Mouse (Mus musculus) thymus, postnatal 36 days (tissue): ENCODE data around the gene Cox19.

ENCODE experiments used
- DNase-seq, 2 experiments: peaks; one replicate each; pipeline ENCODE4 v3.0.0; 2022; ENCODE audit warnings: mixed read lengths in 2 of 2

Cox19 gene

DNA sequence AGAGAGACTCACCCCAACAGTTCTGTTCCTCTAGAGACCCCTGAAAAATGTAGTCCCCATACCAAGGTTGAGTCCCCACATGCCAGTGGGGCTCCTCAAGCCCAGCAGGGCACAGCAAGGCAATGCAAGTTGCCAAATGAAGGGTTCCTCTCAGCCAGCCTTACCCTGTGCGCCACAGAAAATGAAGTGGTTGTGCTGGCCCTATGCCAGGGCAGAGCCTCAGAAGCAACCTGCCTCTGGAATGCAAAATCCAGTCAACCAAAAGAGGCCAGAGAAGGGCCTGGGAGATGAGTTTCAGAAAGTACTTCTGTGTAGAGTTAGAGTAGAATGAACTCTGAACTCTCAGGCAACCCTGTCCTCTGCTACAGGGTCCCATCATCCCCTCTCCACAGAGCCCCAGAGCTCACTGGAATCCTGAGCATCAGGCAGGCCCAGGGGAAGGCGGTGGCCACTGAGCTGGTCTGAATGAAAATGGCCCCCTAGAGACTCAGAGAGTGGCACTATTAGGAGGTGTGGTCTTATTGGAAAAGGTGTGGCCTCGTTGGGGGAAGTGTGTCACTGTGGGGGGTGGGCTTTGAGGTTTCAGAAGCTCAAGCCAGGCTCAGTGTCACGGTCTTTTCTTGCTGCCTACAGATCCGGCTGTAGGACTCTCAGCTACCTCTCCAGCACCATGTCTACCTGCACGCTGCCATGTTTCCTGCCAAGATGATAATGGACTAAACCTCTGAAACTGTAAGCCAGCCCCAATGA is 59.2 kb downstream of the Cox19 start:
- DNase-seq: no peak

DNA sequence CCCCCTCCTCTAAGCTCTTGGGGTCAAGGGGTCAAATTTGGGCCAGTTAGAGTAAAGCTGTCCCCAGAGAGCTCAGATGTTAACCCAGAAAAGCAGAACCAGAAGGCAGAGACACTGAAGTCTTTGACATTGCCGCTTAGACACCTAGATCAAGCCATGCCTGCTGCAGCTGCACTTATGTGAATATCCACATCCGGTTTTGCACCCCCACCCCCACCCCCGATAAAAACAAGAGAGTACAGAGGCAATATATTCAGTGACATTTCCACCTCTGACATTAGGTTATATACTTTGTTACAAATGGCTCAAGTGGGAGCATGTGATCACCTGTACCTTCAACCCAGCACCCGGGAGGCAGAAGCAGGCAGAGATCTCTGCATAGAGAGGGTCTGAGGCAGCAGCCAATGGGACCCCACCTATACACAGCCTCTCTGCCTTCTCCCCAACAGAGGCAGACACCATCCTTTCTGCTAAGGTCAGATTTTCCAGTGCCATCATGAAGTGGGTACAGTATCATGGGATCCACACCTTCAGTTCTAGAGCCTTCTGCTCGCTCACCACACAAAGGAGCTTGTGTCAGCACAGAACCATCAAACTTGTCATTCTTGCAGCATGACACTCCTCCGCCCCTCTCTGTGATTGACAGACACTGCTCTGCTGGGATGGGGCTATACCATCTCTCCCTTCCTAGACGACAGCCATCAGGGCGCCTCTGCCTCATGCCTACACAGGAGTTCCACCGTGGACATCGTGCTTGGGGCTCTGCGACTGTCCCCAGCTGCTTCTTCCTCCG is 60.6 kb downstream of the Cox19 start:
- no peak for DNase-seq

DNA sequence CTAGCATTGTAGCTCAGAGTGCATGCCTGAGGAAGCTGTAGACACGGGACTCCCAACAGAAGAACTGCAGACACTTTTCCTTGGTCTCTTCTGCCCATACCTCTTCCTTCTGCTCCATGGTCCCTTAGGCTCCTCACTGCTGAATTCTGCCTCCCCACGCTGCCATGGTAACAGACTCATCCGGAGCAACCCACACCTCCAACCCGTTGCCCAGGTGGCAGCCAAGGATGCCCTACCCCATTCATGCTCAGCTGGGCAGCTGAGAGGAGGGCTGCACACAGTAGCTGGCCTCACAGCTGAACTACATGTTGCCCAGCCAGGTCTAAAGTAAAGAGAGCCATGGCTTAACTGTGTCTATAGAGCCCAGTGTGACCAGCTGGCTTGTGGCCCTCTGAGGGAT is 62.6 kb downstream of the Cox19 start:
- DNase-seq: no peak

DNA sequence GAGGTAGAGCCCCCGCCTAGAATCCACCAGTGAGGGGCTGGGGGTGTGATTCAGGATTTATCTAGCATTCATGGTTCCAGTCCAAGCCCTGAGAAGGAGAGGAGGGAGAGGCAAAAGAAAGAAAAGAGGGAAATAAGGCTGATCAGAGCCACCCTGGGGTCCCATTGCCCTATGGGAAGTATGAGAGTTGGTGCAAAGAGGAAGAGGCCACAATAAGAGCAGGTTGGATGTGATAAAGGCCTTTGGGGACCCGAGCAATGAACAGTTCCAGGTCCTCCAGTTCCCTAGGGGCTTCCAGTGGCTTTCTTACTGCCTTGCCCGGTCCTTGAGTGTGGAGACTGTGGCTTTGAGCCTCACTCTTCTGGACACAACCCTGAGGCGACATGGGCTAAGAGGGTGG is 63.4 kb downstream of the Cox19 start:
- no peak for DNase-seq

DNA sequence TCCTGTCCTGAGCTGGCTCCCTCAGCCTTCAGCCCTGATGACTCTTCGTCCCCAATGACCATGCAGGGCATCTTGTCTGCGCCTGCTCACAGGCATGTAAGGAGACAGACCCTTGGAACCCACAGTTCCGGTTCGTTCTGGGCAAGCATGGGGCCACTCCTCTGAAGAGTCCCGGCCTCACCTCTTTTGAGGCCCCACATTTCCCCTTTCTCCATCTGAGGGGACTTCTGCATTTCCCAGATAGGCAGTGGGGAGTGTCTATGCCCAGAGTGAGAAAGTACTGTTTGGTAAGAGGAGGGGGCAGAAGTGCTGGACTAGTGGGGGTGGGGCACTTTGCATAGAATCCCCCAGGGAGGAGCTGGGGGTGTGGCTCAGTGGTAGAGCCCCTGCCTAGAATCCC is 64.1 kb downstream of the Cox19 start:
- no peak for DNase-seq
